In genomic region chr19:55870825-55871224, GRCm38 (mm10) we compare ENCODE assay signal across 12 mouse cellular contexts.
DNase-seq lines count a peak whose midpoint lies in the region; ATAC-seq lines count a peak whose summit lies in the region.
"Had no signal": no experiment of that assay in that cellular context is flagged by ENCODE, and none has a peak within 500 bp of the region (broad histone marks: within the 10 kb centered on the region; RNA-seq: fewer than 3 reads in every experiment).

No protein-coding gene starts in this region.

- no peak overlapping the region for H3K4me3 ChIP-seq in embryonic facial prominence, embryonic 15.5 days (replicated peaks)
- H3K4me3 ChIP-seq: forebrain, embryonic 13.5 days; midbrain, embryonic 15.5 days had no signal

- WGBS in embryonic facial prominence, embryonic 15.5 days: 47% methylated on average over 12 of the region's 12 CpGs

- no peaks in the 10 kb centered on the region for H3K9me3 ChIP-seq in embryonic facial prominence, embryonic 15.5 days (replicated peaks)
- H3K9me3 ChIP-seq: forebrain, embryonic 13.5 days; midbrain, embryonic 15.5 days had no signal

- no peaks in the 10 kb centered on the region for H3K36me3 ChIP-seq in embryonic facial prominence, embryonic 15.5 days
- H3K36me3 ChIP-seq: midbrain, embryonic 15.5 days had no signal

- H3K27ac ChIP-seq in embryonic facial prominence, embryonic 15.5 days (replicated peaks): peak overlapping the region; percentile 63
- H3K27ac ChIP-seq: forebrain, embryonic 13.5 days; liver, embryonic 14.5 days; midbrain, embryonic 15.5 days had no signal

- no peaks in the 10 kb centered on the region for H3K27me3 ChIP-seq in embryonic facial prominence, embryonic 15.5 days
- H3K27me3 ChIP-seq: forebrain, embryonic 13.5 days; midbrain, embryonic 15.5 days had no signal

- H3K4me2 ChIP-seq in embryonic facial prominence, embryonic 15.5 days (replicated peaks): no peak overlapping the region
- H3K4me2 ChIP-seq: forebrain, embryonic 13.5 days; midbrain, embryonic 15.5 days had no signal

- peaks cover 42% of the 10 kb centered on the region for H3K4me1 ChIP-seq in embryonic facial prominence, embryonic 15.5 days

- H3K9ac ChIP-seq in embryonic facial prominence, embryonic 15.5 days: no peak overlapping the region
- H3K9ac ChIP-seq: forebrain, embryonic 13.5 days; liver, embryonic 14.5 days; midbrain, embryonic 15.5 days had no signal

- peak; percentile 44 for DNase-seq in gastrocnemius, adult 18-20 months (ENCODE audit: low spot score)
- DNase-seq in gastrocnemius, postnatal 10 days: no peak
- peak; percentile 73 for DNase-seq in Muller cell, postnatal 12 days (ENCODE audit: inconsistent ontology term)
- DNase-seq in kidney, postnatal 10 days: peak; percentile 31
- DNase-seq: adrenal gland, postnatal 10 days had no signal

- ATAC-seq in embryonic facial prominence, embryonic 15.5 days (ENCODE audit: insufficient number of reproducible peaks, low FRiP score, low TSS enrichment, low read depth): no peak
- ATAC-seq in granulocyte monocyte progenitor cell, adult 5-6 weeks (replicated peaks; ENCODE audit: poor library complexity, severe bottlenecking): no peak
- ATAC-seq in megakaryocyte-erythroid progenitor cell, adult 5-6 weeks (replicated peaks; ENCODE audit: low FRiP score, low TSS enrichment, poor library complexity, severe bottlenecking): no peak
- ATAC-seq in megakaryocyte, adult 5-6 weeks (ENCODE audit: poor library complexity, severe bottlenecking): no peak
- ATAC-seq: forebrain, embryonic 13.5 days; midbrain, embryonic 15.5 days had no signal
